Mouse (Mus musculus) embryonic facial prominence, embryonic 14.5 days (tissue): ENCODE measurements around the gene Fam171a2. TPM values are rescaled to one million over a fixed set of nuclear protein-coding genes. Genes with fewer than 3 reads are reported as not detected.

ENCODE experiments used
- ATAC-seq: fragments of 200-750 bp; cut with Nextera tagmentation; 2 replicates; pipeline ENCODE4 v1.8.0; 2017; ENCODE audit warnings: low read depth, moderate number of reproducible peaks, moderate TSS enrichment
- DNase-seq: peaks from one replicate; pipeline ENCODE4 v3.0.0-alpha.2; 2015; ENCODE audit warnings: low spot score
- H3K27ac ChIP-seq: fragments of 300-500 bp; sonication (generic); replicated peaks from 2 replicates; pipeline ENCODE4 v1.5.1; 2014; ENCODE audit warnings: low read depth, mild to moderate bottlenecking, low read length, moderate library complexity
- H3K27me3 ChIP-seq: fragments of 300-500 bp; sonication (generic); replicated peaks from 2 replicates; pipeline ENCODE4 v1.6.1; 2014; ENCODE audit warnings: low read length; ENCODE audit not compliant: control insufficient read depth, insufficient read depth
- H3K36me3 ChIP-seq: fragments of 300-500 bp; sonication (generic); 2 replicates; pipeline ENCODE4 v1.6.1; 2014; ENCODE audit warnings: low read length, mixed read lengths; ENCODE audit not compliant: control insufficient read depth, insufficient read depth
- H3K4me1 ChIP-seq: fragments of 300-500 bp; sonication (generic); 2 replicates; pipeline ENCODE4 v1.6.1; 2014; ENCODE audit warnings: antibody characterized with exemption, low read length; ENCODE audit not compliant: control insufficient read depth, insufficient read depth
- H3K4me2 ChIP-seq: fragments of 300-500 bp; sonication (generic); 2 replicates; pipeline ENCODE4 v1.6.1; 2014; ENCODE audit warnings: low read depth, mild to moderate bottlenecking, low read length, moderate library complexity, mixed read lengths
- H3K4me3 ChIP-seq: fragments of 300-500 bp; sonication (generic); 2 replicates; pipeline ENCODE4 v1.5.1; 2014; ENCODE audit warnings: low read depth, mild to moderate bottlenecking, low read length
- H3K9ac ChIP-seq: fragments of 300-500 bp; sonication (generic); 2 replicates; pipeline ENCODE4 v1.6.1; 2014; ENCODE audit warnings: low read depth, mild to moderate bottlenecking, low read length, moderate library complexity, mixed read lengths
- H3K9me3 ChIP-seq: fragments of 300-500 bp; sonication (generic); 2 replicates; pipeline ENCODE4 v1.6.1; 2016; ENCODE audit warnings: low read length; ENCODE audit not compliant: control insufficient read depth
- WGBS: fragments of 180-500 bp; shearing (Covaris S2); extraction: QIAGEN DNeasy Blood & Tissue Kit; methylation state at CpG from one replicate; pipeline ENCODE4 v1.1.7; 2014; 5-methylcytosine and 5-hydroxymethylcytosine counted together
- polyA plus RNA-seq: library from polyadenylated mRNA; unstranded; fragments of >200 nt; fragmentation: Nextera tagmentation; extraction: Ambion mirVana; gene quantifications from 2 replicates; pipeline ENCODE4 v1.2.1, GENCODE M21; 2014

The Fam171a2 gene
- polyA plus RNA-seq, 1 experiment from 2014 or later, result 10.7 TPM

GRCm38 (mm10) chr11:102481779-102482178, 34.3 kb upstream of the Fam171a2 start:
- H3K4me1 ChIP-seq, result no peaks in the 10 kb centered on the region
- ATAC-seq (no peak), DNase-seq (no peak)
- no peak overlapping the region for H3K4me2 ChIP-seq
- WGBS, result 92% methylated on average over 10 of the region's 10 CpGs
- H3K27me3 ChIP-seq, result no peaks in the 10 kb centered on the region
- no peak overlapping the region for H3K27ac ChIP-seq
- peaks cover 84% of the 10 kb centered on the region for H3K36me3 ChIP-seq
- H3K9me3 ChIP-seq, result no peaks in the 10 kb centered on the region
- no peak overlapping the region for H3K9ac ChIP-seq
- no peak overlapping the region for H3K4me3 ChIP-seq

DNA sequence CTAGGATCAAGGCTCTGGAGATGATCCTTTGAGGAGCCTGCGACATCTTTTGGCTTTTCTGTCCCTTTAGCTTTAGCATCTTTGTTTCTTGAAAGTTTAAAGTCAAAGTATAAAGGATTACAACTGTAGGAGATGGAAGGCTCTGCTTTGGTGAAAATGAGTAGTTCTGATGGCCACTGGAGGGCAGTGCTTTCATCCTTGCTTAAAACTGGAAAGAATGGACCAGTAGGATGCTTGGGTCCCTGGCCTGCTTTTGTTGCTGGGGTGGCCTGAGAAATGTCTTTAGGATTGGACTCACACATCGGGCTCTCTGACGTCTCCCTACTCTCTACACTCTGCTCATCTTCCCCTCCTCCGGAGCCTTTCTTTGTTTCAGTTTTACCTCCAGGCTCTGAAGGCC, 33.4 kb upstream of the Fam171a2 start:
- no peaks in the 10 kb centered on the region for H3K9me3 ChIP-seq
- no peak overlapping the region for H3K27ac ChIP-seq
- no peak overlapping the region for H3K9ac ChIP-seq
- no peak for DNase-seq
- H3K27me3 ChIP-seq, result no peaks in the 10 kb centered on the region
- H3K36me3 ChIP-seq, result peaks cover 79% of the 10 kb centered on the region
- WGBS, result 88% methylated on average over 4 of the region's 4 CpGs
- H3K4me3 ChIP-seq, result no peak overlapping the region
- no peak overlapping the region for H3K4me2 ChIP-seq
- no peak for ATAC-seq
- H3K4me1 ChIP-seq, result no peaks in the 10 kb centered on the region

GRCm38 (mm10) chr11:102480111-102480510, 32.6 kb upstream of the Fam171a2 start:
- no peaks in the 10 kb centered on the region for H3K9me3 ChIP-seq
- WGBS, result 96% methylated on average over 15 of the region's 15 CpGs
- ATAC-seq, result no peak

GRCm38 (mm10) chr11:102479581-102479980, 32.1 kb upstream of the Fam171a2 start:
- H3K4me2 ChIP-seq, result no peak overlapping the region
- ATAC-seq (no peak), DNase-seq (no peak)
- H3K4me1 ChIP-seq, result no peaks in the 10 kb centered on the region
- H3K36me3 ChIP-seq, result peaks cover 73% of the 10 kb centered on the region
- no peak overlapping the region for H3K4me3 ChIP-seq
- no peak overlapping the region for H3K27ac ChIP-seq
- 97% methylated on average over 23 of the region's 23 CpGs for WGBS
- no peaks in the 10 kb centered on the region for H3K9me3 ChIP-seq
- no peak overlapping the region for H3K9ac ChIP-seq
- no peaks in the 10 kb centered on the region for H3K27me3 ChIP-seq

More at GRCm38 (mm10) chr11:102480111-102480510, 32.6 kb upstream of the Fam171a2 start:
- H3K4me2 ChIP-seq, result no peak overlapping the region
- H3K36me3 ChIP-seq, result peaks cover 76% of the 10 kb centered on the region
- H3K27me3 ChIP-seq, result no peaks in the 10 kb centered on the region
- H3K9ac ChIP-seq, result no peak overlapping the region
- DNase-seq, result no peak
- H3K4me3 ChIP-seq, result no peak overlapping the region
- H3K27ac ChIP-seq, result no peak overlapping the region
- H3K4me1 ChIP-seq, result no peaks in the 10 kb centered on the region

DNA sequence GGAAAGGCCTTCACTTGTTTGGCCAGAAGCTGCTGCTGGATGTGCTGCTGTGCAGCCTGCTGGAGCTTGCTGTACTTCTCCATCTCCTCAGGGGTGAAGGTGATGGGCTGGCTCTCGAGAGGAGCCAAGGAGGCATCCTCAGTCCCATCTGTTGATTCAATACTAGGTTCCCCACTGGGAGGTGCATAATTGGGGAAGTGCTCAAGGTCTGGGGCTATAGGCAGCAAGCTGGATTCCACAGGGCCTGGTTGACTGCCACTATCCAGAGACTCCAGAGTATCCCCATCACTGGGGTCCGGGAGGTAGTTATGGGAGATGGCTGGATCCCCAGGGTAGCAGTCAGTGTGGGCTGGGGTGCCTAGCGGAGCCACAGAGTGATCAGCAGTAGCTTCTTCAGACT, 31.2 kb upstream of the Fam171a2 start:
- Histone ChIP-seq H3K4me1 (no peaks in the 10 kb centered on the region), H3K9ac (no peak overlapping the region), H3K9me3 (no peaks in the 10 kb centered on the region), H3K4me2 (no peak overlapping the region), H3K4me3 (no peak overlapping the region), H3K36me3 (peaks cover 73% of the 10 kb centered on the region), H3K27me3 (no peaks in the 10 kb centered on the region), H3K27ac (no peak overlapping the region)
- DNase-seq, result no peak
- no peak for ATAC-seq
- 96% methylated on average over 3 of the region's 3 CpGs for WGBS

- Histone ChIP-seq H3K36me3 (peaks cover 43% of the 10 kb centered on the region), H3K9ac (no peak overlapping the region), H3K27ac (no peak overlapping the region), H3K4me1 (no peaks in the 10 kb centered on the region), H3K9me3 (no peaks in the 10 kb centered on the region), H3K27me3 (no peaks in the 10 kb centered on the region), H3K4me2 (no peak overlapping the region), H3K4me3 (no peak overlapping the region)
- DNase-seq (no peak), ATAC-seq (no peak)
- 95% methylated on average over 3 of the region's 3 CpGs for WGBS
Observed at GRCm38 (mm10) chr11:102475027-102475426, 27.5 kb upstream of the Fam171a2 start.

DNA sequence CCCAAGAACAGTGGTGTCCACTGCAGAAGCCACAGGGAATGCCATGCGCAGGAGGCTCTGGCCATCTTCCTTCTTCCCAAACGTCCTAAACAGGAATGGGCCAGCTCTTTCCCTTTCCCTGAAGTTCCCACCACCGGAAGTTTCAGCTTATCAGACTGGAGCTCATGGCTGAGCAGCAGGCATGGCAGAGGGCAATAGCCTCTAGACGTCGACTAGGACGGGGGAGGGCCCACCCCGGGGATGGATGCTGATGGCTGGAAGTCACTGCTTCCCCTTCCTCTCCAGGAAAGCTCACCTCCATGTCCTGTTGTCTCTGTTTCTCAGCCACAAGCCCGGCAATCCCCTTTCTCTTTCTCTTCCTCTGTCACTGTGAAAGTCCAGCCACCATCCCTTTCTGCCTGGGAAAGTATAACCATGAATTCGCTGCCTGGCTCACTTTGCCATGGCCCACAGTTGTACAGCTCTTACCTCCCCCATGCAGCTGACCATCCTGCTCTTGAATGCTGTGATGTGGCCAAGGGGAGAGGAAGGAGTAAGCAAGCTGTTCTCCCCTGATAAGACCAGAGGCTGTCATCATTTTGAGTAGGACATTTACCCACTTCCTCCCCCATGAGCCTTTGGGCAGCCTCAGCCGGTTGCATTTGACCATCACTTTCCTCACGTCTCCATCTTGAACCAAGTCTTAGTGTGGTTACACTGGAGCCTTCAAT, 22.3 kb upstream of the Fam171a2 start, which contains the start of gene Itga2b:
Itga2b (minus strand) TSS at position 475 of the 710 bp plus-strand sequence.
- H3K9ac ChIP-seq, result no peak within 1 kb of the TSS
- H3K36me3 ChIP-seq, result 0 out of 2 replicates have a peak, but pooled peaks cover 5% of the 10 kb centered on the region
- no peak within 1 kb of the TSS for H3K4me2 ChIP-seq
- ATAC-seq (no peak), DNase-seq (no peak)
- H3K4me1 ChIP-seq, result peaks cover 20% of the 10 kb centered on the region
- H3K27ac ChIP-seq, result no peak within 1 kb of the TSS
- H3K27me3 ChIP-seq, result 0 out of 2 replicates have a peak, but pooled peaks cover 8% of the 10 kb centered on the region
- no peak within 1 kb of the TSS for H3K4me3 ChIP-seq
- H3K9me3 ChIP-seq, result no peaks in the 10 kb centered on the region
- WGBS, result 68% methylated on average over 11 of the region's 11 CpGs

DNA sequence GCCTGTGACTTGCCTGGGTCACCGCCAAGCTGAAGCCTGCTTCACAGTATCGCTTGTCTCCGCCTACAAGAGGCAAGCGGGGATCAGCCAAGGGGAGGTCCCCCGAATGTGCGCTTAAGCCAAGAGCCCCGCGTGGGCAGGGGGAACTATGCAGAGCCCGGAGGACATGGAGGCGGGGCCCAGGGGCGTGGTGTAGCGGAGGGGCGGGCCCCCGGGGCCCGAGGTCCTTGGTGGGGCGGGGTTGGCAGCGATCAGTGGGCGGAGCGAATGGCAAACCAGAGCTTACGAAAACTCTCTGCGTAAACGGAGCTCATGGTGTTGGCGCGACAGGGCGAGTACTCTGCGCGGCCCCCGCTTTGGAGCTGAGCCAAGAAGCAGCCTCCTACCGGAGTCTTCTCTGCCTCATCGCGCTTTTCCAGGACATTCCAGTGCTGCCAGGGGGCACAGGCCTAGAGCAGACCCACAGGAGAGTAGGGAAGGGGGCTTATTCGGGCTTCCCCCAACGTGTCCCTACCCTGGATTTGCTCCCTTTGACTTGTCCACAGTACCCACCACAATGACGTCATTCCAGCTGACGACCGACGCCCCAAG, 19.7 kb upstream of the Fam171a2 start:
- ATAC-seq (peak; percentile 92), DNase-seq (peak; percentile 98)
- Histone ChIP-seq H3K27me3 (0 out of 2 replicates have a peak, but pooled peaks cover 8% of the 10 kb centered on the region), H3K36me3 (no peaks in the 10 kb centered on the region), H3K4me2 (peak overlapping the region; percentile 92), H3K9me3 (no peaks in the 10 kb centered on the region), H3K27ac (peak overlapping the region; percentile 81), H3K4me1 (peaks cover 20% of the 10 kb centered on the region), H3K4me3 (peak overlapping the region; percentile 46), H3K9ac (peak overlapping the region; percentile 67)
- WGBS, result under 1% methylated on average over 32 of the region's 37 CpGs
